Mouse (Mus musculus): ENCODE measurements at regions not wholly inside any gene's neighbourhood (a gene's known extent, or its start where the extent isn't known, plus 50 kb on each side); places are given as distances from the start of the nearest gene placed in this dataset.

- TF ChIP-seq POLR2A (IDR thresholded peaks at IDR 0.05; ENCODE audit: borderline replicate concordance, insufficient read depth, low read length) (no peak), CTCF (IDR thresholded peaks at IDR 0.05; ENCODE audit: borderline replicate concordance, insufficient read depth, low read depth, low read length) (no peak)
Measured at GRCm38 (mm10) chr5:45258486-45258885, 191.6 kb downstream of the Qdpr start.
